Mouse (Mus musculus) lung, embryonic 14.5 days (tissue): Measurements from ENCODE around the gene Tom1l1. TPM values are rescaled to one million over a fixed set of nuclear protein-coding genes. Genes with fewer than 3 reads are reported as not detected.

Experiments
- ATAC-seq: fragments of 200-750 bp; cut with Nextera tagmentation; 2 replicates; pipeline ENCODE4 v1.8.0; 2017; ENCODE audit warnings: mild to moderate bottlenecking, moderate TSS enrichment, moderate library complexity; ENCODE audit not compliant: insufficient read depth
- DNase-seq: peaks from one replicate; pipeline ENCODE4 v3.0.0-alpha.2; 2015
- H3K27ac ChIP-seq: fragments of 300-500 bp; sonication (generic); 2 replicates; pipeline ENCODE4 v1.5.1; 2014; ENCODE audit warnings: low read depth, mild to moderate bottlenecking, moderate library complexity
- H3K27me3 ChIP-seq: fragments of 300-500 bp; sonication (generic); 2 replicates; pipeline ENCODE4 v1.6.1; 2014; ENCODE audit warnings: low read length, control low read depth; ENCODE audit not compliant: insufficient read depth
- H3K36me3 ChIP-seq: fragments of 300-500 bp; sonication (generic); 2 replicates; pipeline ENCODE4 v1.6.1; 2014; ENCODE audit warnings: control low read depth; ENCODE audit not compliant: insufficient read depth
- H3K4me1 ChIP-seq: fragments of 300-500 bp; sonication (generic); 2 replicates; pipeline ENCODE4 v1.6.1; 2014; ENCODE audit warnings: antibody characterized with exemption, control low read depth; ENCODE audit not compliant: insufficient read depth
- H3K4me2 ChIP-seq: fragments of 300-500 bp; sonication (generic); 2 replicates; pipeline ENCODE4 v1.6.1; 2014; ENCODE audit warnings: mild to moderate bottlenecking
- H3K4me3 ChIP-seq: fragments of 300-500 bp; sonication (generic); 2 replicates; pipeline ENCODE4 v1.5.1; 2014; ENCODE audit warnings: low read depth, low read length
- H3K9ac ChIP-seq: fragments of 300-500 bp; sonication (generic); 2 replicates; pipeline ENCODE4 v1.6.1; 2014
- H3K9me3 ChIP-seq: fragments of 300-500 bp; sonication (generic); 2 replicates; pipeline ENCODE4 v1.6.1; 2016; ENCODE audit warnings: low read depth, low read length, control low read depth
- CTCF ChIP-seq: IDR thresholded peaks from 2 replicates; pipeline ENCODE4 v1.5.1; 2016; ENCODE audit warnings: antibody characterized with exemption, low read depth
- WGBS: fragments of 180-500 bp; shearing (Covaris S2); extraction: QIAGEN DNeasy Blood & Tissue Kit; methylation state at CpG from one replicate; pipeline ENCODE4 v1.1.7; 2014; 5-methylcytosine and 5-hydroxymethylcytosine counted together
- polyA plus RNA-seq: library from polyadenylated mRNA; unstranded; fragments of >200 nt; fragmentation: Nextera tagmentation; extraction: Ambion mirVana; gene quantifications from 2 replicates; pipeline ENCODE4 v1.2.1, GENCODE M21; 2014

Gene Tom1l1
- polyA plus RNA-seq, 1 experiment from 2014 or later: 37.6 TPM

DNA sequence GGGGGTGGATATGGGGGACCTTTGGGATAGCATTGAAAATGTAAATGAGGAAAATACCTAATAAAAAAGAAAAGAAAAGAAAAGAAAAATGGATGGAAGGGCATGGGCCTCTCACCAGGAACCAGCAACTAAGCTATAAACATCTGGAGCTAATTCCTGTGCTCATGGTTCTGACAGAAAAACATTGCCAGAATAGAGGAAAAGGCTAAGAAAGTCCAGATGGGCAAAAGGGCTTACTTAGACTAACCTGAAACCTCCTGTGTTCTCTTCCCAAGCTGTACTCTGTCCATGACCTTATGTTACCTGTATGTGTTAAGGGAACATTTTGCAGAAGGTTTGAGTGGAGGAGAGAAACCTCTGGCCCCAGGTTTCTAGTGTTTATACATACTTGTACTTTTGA, 76.0 kb downstream of the Tom1l1 start:
- Histone ChIP-seq H3K4me1 (no peaks in the 10 kb centered on the region), H3K9ac (no peak overlapping the region)
- ATAC-seq: no peak

DNA sequence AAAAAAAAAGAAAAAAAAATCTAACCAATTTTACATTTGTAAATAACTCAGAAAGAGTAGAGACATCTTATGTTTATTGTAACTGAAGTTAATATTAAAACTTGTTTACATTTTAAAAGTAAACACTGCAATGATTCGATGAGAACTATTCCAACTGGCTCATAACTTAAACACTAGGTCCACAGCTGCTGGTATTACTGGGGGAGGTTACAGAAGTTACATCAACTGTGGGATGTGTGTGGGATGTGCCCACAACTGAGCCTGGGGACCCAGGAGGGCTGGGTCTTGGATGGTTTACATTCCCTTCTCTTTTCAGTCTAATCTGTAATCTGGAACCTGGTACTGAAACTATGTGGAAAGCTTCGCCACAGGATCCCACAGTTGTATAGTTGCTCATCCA, 85.1 kb downstream of the Tom1l1 start:
- ATAC-seq: peak; percentile 78; the same call in 1 of the 2 replicates
- H3K9me3 ChIP-seq: no peaks in the 10 kb centered on the region; the same call in 1 of the 2 replicates
- H3K4me3 ChIP-seq: no peak overlapping the region
- no peak overlapping the region for H3K27ac ChIP-seq
- peaks cover 32% of the 10 kb centered on the region for H3K36me3 ChIP-seq
- H3K27me3 ChIP-seq: no peaks in the 10 kb centered on the region
- TF ChIP-seq CTCF: no peak
- peak; percentile 52 for DNase-seq
- H3K4me1 ChIP-seq: no peaks in the 10 kb centered on the region
- H3K4me2 ChIP-seq: no peak overlapping the region
- 58% methylated on average over 2 of the region's 2 CpGs for WGBS
- no peak overlapping the region for H3K9ac ChIP-seq

More for the DNA sequence above, 76.0 kb downstream of the Tom1l1 start:
- H3K27me3 ChIP-seq: no peaks in the 10 kb centered on the region
- TF ChIP-seq CTCF: no peak
- H3K4me3 ChIP-seq: no peak overlapping the region
- no peak overlapping the region for H3K27ac ChIP-seq
- H3K4me2 ChIP-seq: no peak overlapping the region
- DNase-seq: no peak
- H3K36me3 ChIP-seq: peaks cover 10% of the 10 kb centered on the region; the same call in 1 of the 2 replicates
- no peaks in the 10 kb centered on the region for H3K9me3 ChIP-seq

DNA sequence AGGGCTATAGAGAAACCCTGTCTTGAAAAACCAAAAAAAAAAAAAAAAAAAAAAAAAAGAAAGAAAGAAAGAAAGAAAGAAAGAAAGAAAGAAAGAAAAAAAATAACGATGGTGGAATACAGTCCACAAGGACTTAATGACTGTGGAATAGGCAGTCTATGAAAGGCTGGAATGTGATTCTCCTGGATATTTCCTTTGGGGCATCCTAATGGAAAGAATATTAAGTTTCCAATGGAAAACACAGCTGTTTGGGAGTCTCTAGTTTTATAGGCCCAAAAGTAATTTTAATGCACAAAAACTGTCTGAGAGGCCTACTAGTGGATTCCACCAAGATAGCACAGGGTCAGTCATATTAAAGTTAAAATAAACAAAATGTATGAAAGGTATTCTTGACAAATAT, 92.3 kb downstream of the Tom1l1 start:
- H3K4me3 ChIP-seq: no peak overlapping the region
- WGBS: 97% methylated on average over 1 of the region's 1 CpGs
- no peak for TF ChIP-seq CTCF
- H3K9me3 ChIP-seq: no peaks in the 10 kb centered on the region; the same call in 1 of the 2 replicates
- ATAC-seq (no peak), DNase-seq (no peak)
- H3K27me3 ChIP-seq: no peaks in the 10 kb centered on the region
- no peaks in the 10 kb centered on the region for H3K4me1 ChIP-seq
- no peak overlapping the region for H3K4me2 ChIP-seq
- peaks cover 36% of the 10 kb centered on the region for H3K36me3 ChIP-seq
- H3K27ac ChIP-seq: no peak overlapping the region
- H3K9ac ChIP-seq: no peak overlapping the region

Other genes with a start within 250 kb of the Tom1l1 start
- gene Stxbp4, start 50.3 kb downstream of the Tom1l1 start, polyA plus RNA-seq: 26.5 and 27.4 TPM in 2 replicates
- 25.7 and 25.9 TPM in 2 replicates for gene Cox11, start 50.2 kb downstream of the Tom1l1 start, polyA plus RNA-seq